Mouse (Mus musculus) forebrain, embryonic 11.5 days (tissue): ENCODE measurements at regions not wholly inside any gene's neighbourhood (a gene's known extent, or its start where the extent isn't known, plus 50 kb on each side); places are given as distances from the start of the nearest gene placed in this dataset.

ENCODE experiments used
- ATAC-seq: fragments of 200-750 bp; cut with Nextera tagmentation; replicated peaks from 2 replicates; pipeline ENCODE4 v1.8.0; 2017; ENCODE audit warnings: moderate TSS enrichment; ENCODE audit not compliant: low FRiP score
- DNase-seq: peaks from one replicate; pipeline ENCODE4 v3.0.0-alpha.2; 2017; ENCODE audit warnings: low spot score
- H3K27ac ChIP-seq: fragments of 300-500 bp; sonication (generic); 2 replicates; pipeline ENCODE4 v1.5.1; 2014; ENCODE audit warnings: low read depth, low read length
- H3K27me3 ChIP-seq: fragments of 300-500 bp; sonication (generic); 2 replicates; pipeline ENCODE4 v1.6.1; 2014; ENCODE audit warnings: mild to moderate bottlenecking, low read length, mixed read lengths; ENCODE audit not compliant: control insufficient read depth, insufficient read depth
- H3K36me3 ChIP-seq: fragments of 300-500 bp; sonication (generic); 2 replicates; pipeline ENCODE4 v1.6.1; 2014; ENCODE audit warnings: mild to moderate bottlenecking, low read length, moderate library complexity, mixed read lengths; ENCODE audit not compliant: control insufficient read depth, insufficient read depth
- H3K4me1 ChIP-seq: fragments of 300-500 bp; sonication (generic); replicated peaks from 2 replicates; pipeline ENCODE4 v1.6.1; 2014; ENCODE audit warnings: low read length, mixed read lengths; ENCODE audit not compliant: control insufficient read depth, insufficient read depth
- H3K4me2 ChIP-seq: fragments of 300-500 bp; sonication (generic); 2 replicates; pipeline ENCODE4 v1.6.1; 2014; ENCODE audit warnings: low read depth, mild to moderate bottlenecking, low read length, moderate library complexity, mixed read lengths; ENCODE audit not compliant: severe bottlenecking
- H3K4me3 ChIP-seq: fragments of 300-500 bp; sonication (generic); 2 replicates; pipeline ENCODE4 v1.5.1; 2014; ENCODE audit warnings: low read depth, low read length
- H3K9ac ChIP-seq: fragments of 300-500 bp; sonication (generic); 2 replicates; pipeline ENCODE4 v1.6.1; 2014; ENCODE audit warnings: low read length
- H3K9me3 ChIP-seq: fragments of 300-500 bp; sonication (generic); 2 replicates; pipeline ENCODE4 v1.6.1; 2016; ENCODE audit warnings: low read length, mixed read lengths; ENCODE audit not compliant: control insufficient read depth
- WGBS: fragments of 180-500 bp; shearing (Covaris S2); extraction: QIAGEN DNeasy Blood & Tissue Kit; methylation state at CpG from one replicate; pipeline ENCODE4 v1.1.7; 2014; 5-methylcytosine and 5-hydroxymethylcytosine counted together

DNA sequence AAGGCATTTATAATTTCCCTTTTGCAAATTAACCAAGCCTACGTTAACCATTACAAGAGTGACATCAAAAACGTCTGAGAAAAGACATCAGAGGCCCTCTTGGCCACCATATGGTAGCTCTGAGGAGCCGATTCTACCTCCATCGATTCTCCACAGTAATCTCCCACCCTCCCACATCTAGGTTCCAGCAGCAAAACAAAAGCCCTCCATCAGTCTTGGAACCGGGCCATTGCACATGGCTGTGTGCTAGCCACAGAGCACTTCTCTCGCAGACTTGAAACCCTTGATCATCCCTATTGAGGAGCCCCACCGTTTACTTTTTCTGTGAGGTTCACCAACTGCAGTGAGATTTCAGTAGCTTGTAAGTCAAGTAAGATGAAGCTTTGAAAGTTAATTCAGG lies 310.5 kb upstream of the Adamts9 start:
- no peak overlapping the region for H3K27ac ChIP-seq
- DNase-seq (no peak), ATAC-seq (no peak)
- H3K9ac ChIP-seq, result no peak overlapping the region
- 85% methylated on average over 7 of the region's 7 CpGs for WGBS
- no peak overlapping the region for H3K4me2 ChIP-seq
- no peaks in the 10 kb centered on the region for H3K36me3 ChIP-seq
- no peak overlapping the region for H3K4me3 ChIP-seq
- H3K9me3 ChIP-seq, result no peaks in the 10 kb centered on the region
- no peaks in the 10 kb centered on the region for H3K4me1 ChIP-seq
- H3K27me3 ChIP-seq, result no peaks in the 10 kb centered on the region

DNA sequence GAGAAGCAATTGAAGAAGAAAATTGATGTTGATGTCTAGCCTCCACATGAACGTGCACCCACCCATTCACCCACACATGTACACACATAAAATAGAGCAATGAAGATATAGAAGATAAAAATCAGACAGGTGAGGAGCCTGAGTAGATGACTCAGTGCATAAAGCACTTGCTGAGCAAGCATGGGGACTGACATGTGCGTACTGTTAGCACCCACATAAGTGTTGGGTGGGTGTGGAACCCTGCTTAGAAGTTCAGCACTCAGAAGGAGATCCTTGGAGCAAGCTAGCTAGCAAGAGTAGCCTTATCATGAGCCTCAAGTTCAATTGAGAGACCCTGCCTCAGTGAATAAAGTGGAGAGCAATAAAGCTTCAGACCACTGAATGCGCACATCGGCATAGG lies 305.7 kb upstream of the Adamts9 start:
- WGBS, result 89% methylated on average over 4 of the region's 4 CpGs
- ATAC-seq (no peak), DNase-seq (no peak)
- Histone ChIP-seq H3K4me3 (no peak overlapping the region), H3K9ac (no peak overlapping the region), H3K4me2 (no peak overlapping the region), H3K36me3 (no peaks in the 10 kb centered on the region), H3K9me3 (no peaks in the 10 kb centered on the region), H3K27me3 (no peaks in the 10 kb centered on the region), H3K27ac (no peak overlapping the region), H3K4me1 (no peaks in the 10 kb centered on the region)

DNA sequence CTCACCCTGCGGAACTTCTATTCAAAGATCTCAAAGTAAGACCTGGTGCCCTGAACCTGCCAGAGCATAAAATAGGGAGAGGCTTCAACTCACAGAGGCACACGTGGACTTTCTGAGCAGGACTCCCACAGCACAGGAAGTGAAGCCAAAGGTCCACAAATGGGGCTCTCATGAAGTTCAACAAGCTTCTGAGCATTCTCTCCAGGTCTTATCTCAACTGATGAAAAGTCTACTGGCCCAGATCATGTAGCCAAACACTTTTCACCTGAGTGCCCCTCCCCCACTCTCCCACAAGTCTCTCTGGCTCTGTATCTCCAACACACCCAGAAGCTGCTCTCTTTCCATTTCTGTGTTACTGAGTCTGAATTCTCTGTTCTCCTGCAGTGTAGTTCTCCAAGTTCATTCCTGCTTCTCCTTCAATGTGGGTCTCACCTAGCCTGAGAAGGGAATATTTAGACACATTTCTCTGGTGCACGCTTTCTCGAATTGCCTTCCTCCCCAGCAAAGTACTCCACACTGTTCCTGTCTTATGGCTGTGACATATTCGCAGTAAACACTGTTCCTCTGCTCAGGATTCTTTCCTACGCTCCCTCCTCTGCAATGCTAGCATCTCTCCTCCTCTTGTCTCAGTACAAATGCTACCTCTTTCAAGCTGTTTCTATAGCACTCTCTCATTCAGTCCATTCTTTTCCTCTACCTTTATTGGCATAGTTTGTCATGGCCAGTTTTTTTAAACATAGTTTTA lies 303.4 kb upstream of the Adamts9 start:
- DNase-seq, result no peak
- H3K27ac ChIP-seq, result no peak overlapping the region
- H3K4me1 ChIP-seq, result no peaks in the 10 kb centered on the region
- no peaks in the 10 kb centered on the region for H3K27me3 ChIP-seq
- ATAC-seq, result no peak
- H3K9ac ChIP-seq, result no peak overlapping the region
- H3K4me3 ChIP-seq, result no peak overlapping the region
- H3K36me3 ChIP-seq, result no peaks in the 10 kb centered on the region
- no peak overlapping the region for H3K4me2 ChIP-seq
- WGBS, result 92% methylated on average over 6 of the region's 6 CpGs
- H3K9me3 ChIP-seq, result no peaks in the 10 kb centered on the region; the same call in 1 of the 2 replicates

DNA sequence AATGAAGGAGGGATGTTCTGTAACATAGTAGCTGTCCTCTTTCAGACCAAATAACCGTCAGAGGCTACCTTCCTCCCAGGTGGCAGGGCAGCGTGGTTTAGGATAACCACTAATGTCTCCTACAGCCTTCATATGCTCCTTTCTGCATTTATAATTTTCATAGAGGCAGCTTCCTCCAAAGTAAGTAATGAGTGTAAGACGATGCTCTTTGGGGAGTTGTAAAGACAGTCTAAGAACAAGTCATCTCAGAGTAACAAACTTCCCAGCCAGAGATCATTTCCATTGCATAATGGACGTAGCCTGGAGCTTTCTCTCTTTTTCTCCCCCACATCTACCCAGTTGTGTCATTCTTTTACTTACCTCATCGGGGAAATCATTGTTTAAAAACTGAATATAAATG lies 292.3 kb upstream of the Adamts9 start:
- DNase-seq (no peak), ATAC-seq (no peak)
- 71% methylated on average over 5 of the region's 5 CpGs for WGBS

DNA sequence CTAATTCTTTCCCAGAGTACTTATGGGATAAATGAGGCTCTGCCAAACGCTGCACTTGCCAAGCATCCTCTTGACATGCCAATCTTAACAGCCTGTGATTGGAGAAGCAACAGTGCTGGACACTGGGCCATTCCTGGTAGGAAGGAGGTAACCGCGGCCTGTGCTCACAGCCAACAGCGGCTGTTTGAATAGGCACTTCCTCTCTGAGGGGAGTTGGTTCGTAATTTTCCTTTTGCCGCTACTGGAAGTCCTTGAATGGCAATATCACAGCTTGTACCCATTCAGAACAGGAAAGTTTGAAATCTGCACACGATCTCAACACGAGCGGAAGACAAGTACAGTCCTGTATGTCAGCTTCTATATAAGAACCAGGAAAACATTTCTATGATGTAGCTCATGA lies 289.3 kb upstream of the Adamts9 start:
- no peaks in the 10 kb centered on the region for H3K4me1 ChIP-seq
- no peaks in the 10 kb centered on the region for H3K27me3 ChIP-seq
- no peak overlapping the region for H3K4me2 ChIP-seq
- H3K27ac ChIP-seq, result no peak overlapping the region
- ATAC-seq (no peak), DNase-seq (no peak)
- H3K9ac ChIP-seq, result no peak overlapping the region
- H3K9me3 ChIP-seq, result no peaks in the 10 kb centered on the region
- 86% methylated on average over 9 of the region's 9 CpGs for WGBS
- no peak overlapping the region for H3K4me3 ChIP-seq
- H3K36me3 ChIP-seq, result no peaks in the 10 kb centered on the region

More for the DNA sequence above, 292.3 kb upstream of the Adamts9 start:
- Histone ChIP-seq H3K4me3 (no peak overlapping the region), H3K4me1 (no peaks in the 10 kb centered on the region), H3K9me3 (no peaks in the 10 kb centered on the region), H3K27ac (no peak overlapping the region), H3K9ac (no peak overlapping the region), H3K36me3 (no peaks in the 10 kb centered on the region), H3K27me3 (no peaks in the 10 kb centered on the region), H3K4me2 (no peak overlapping the region)

DNA sequence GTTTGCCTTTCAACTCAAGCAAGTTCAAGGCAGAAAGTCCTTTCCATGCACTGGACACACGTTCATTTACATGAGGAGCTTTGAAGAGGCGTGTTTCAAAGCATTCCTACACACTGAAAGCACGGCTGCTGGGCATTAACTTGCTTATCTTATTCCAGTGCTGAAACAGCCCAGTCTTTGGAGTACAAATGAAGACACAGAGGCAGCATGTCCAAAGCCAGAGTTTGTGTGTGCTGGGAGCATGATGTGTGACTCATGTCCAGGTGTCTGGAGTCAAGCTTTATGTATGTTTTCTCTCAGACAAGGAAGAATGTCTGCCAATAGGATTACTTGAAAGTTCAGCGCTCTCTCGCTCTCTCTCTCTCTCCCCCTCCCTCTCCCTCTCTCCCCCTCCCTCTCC lies 287.2 kb upstream of the Adamts9 start:
- no peak for ATAC-seq
- H3K4me3 ChIP-seq, result no peak overlapping the region
- no peaks in the 10 kb centered on the region for H3K9me3 ChIP-seq
- no peaks in the 10 kb centered on the region for H3K27me3 ChIP-seq
- no peaks in the 10 kb centered on the region for H3K4me1 ChIP-seq
- no peak for DNase-seq
- H3K9ac ChIP-seq, result no peak overlapping the region
- no peak overlapping the region for H3K4me2 ChIP-seq
- no peak overlapping the region for H3K27ac ChIP-seq
- no peaks in the 10 kb centered on the region for H3K36me3 ChIP-seq
- WGBS, result 79% methylated on average over 5 of the region's 5 CpGs

DNA sequence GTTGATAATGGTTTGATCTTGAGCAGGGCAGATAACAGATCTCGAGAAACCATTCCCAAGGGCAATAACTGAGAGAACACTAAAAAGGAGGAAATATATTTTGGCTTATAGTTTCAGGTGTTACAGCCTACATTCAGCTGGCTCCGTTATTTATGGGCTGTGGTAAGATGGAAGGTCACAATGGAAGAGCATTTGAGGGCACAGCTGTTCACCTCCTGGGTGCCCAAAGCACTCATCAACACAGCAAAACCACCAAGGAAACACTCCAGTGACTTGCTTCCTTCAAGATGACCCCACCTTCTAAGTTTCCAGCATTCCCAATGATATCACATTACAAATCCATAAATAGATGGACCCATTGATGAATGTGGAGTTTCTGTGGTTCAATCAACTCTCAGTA lies 286.0 kb upstream of the Adamts9 start:
- Histone ChIP-seq H3K4me3 (no peak overlapping the region), H3K4me2 (no peak overlapping the region), H3K27ac (no peak overlapping the region), H3K9ac (no peak overlapping the region), H3K27me3 (no peaks in the 10 kb centered on the region), H3K4me1 (peaks cover 3% of the 10 kb centered on the region; the same call in 1 of the 2 replicates), H3K36me3 (no peaks in the 10 kb centered on the region), H3K9me3 (no peaks in the 10 kb centered on the region)
- DNase-seq, result no peak
- no peak for ATAC-seq
- 93% methylated on average over 2 of the region's 2 CpGs for WGBS

DNA sequence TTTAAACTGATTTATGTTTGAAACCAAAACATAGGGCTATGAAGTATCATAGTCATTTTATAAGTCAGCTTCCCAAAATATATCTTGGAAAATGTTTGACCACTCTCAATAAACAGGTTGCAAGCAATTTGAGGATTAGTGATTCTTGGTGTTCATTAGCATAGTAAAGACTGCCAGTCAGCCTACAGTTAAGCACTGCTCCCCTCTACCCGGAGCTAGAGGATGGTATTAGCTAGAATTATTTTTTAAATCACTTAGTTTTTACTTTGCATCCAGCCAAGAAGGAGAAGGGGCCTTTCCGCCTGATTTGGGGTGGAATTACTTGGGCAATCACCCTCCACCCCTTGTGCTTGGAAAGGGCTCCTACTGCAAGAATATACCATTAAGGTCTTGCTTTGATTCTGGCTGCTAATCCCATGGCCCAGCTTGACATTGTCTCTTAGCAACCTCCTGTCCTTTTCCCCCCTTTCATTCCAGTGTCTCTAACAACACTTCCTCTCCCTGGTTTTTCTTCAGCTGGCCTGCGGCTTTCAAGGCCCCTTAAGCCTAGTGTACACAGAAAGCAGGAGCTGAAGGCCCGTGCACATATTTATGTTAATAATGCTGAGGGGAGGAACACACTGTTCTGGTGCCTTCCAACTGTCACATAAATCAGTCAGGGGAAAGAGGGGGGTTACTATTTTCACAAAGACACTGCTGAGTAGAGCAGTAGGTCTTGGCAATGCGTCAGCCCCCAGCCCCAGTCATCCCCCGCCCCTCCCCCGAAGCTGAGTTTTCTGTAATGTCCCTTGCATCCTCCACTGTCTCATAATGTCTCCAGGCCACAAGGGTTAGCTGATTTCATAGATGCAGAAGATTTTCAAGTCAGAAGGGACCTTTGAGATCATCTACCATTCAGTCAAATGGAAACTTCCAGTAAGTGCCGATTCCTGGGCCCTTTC lies 280.6 kb upstream of the Adamts9 start:
- no peaks in the 10 kb centered on the region for H3K27me3 ChIP-seq
- peaks cover 11% of the 10 kb centered on the region; the same call in 1 of the 2 replicates for H3K4me1 ChIP-seq
- no peak overlapping the region for H3K9ac ChIP-seq
- no peaks in the 10 kb centered on the region for H3K36me3 ChIP-seq
- peak overlapping the region; percentile 64 for H3K27ac ChIP-seq
- peak; percentile 68 for DNase-seq
- no peaks in the 10 kb centered on the region for H3K9me3 ChIP-seq
- H3K4me2 ChIP-seq, result no peak overlapping the region
- 17% methylated on average over 8 of the region's 8 CpGs for WGBS
- no peak overlapping the region for H3K4me3 ChIP-seq
- ATAC-seq, result peak; percentile 90
